Mouse (Mus musculus) liver, postnatal 0 days (tissue): ENCODE results near the gene Gm29644. TPM values are rescaled to one million over a fixed set of nuclear protein-coding genes. Genes with fewer than 3 reads are reported as not detected.
"Not testable (repeated sequence)": the region's sequence is repeated elsewhere in the genome, so short reads cannot be mapped to it uniquely, and the experiment has no call there.

Source experiments
- ATAC-seq: fragments of 200-750 bp; cut with Nextera tagmentation; 2 replicates; pipeline ENCODE4 v1.8.0; 2017; ENCODE audit warnings: mild to moderate bottlenecking, moderate library complexity
- DNase-seq: peaks from one replicate; pipeline ENCODE4 v3.0.0-alpha.2; 2016
- H3K27ac ChIP-seq: fragments of 300-500 bp; sonication (generic); 2 replicates; pipeline ENCODE4 v1.5.1; 2014; ENCODE audit warnings: antibody characterized with exemption, moderate library complexity, mild to moderate bottlenecking, low read depth
- H3K27me3 ChIP-seq: fragments of 300-500 bp; sonication (generic); 2 replicates; pipeline ENCODE4 v1.6.1; 2014; ENCODE audit warnings: low read length, control low read depth, mixed read lengths; ENCODE audit not compliant: insufficient read depth
- H3K36me3 ChIP-seq: fragments of 300-500 bp; sonication (generic); replicated peaks from 2 replicates; pipeline ENCODE4 v1.6.1; 2014; ENCODE audit warnings: mild to moderate bottlenecking, control low read depth, low read length, moderate library complexity, mixed read lengths; ENCODE audit not compliant: insufficient read depth
- H3K4me1 ChIP-seq: fragments of 300-500 bp; sonication (generic); 2 replicates; pipeline ENCODE4 v1.6.1; 2014; ENCODE audit warnings: antibody characterized with exemption, mild to moderate bottlenecking, control low read depth; ENCODE audit not compliant: insufficient read depth
- H3K4me2 ChIP-seq: fragments of 300-500 bp; sonication (generic); 2 replicates; pipeline ENCODE4 v1.6.1; 2014; ENCODE audit warnings: low read depth, mild to moderate bottlenecking, low read length, moderate library complexity, mixed read lengths
- H3K4me3 ChIP-seq: fragments of 300-500 bp; sonication (generic); 2 replicates; pipeline ENCODE4 v1.5.1; 2014; ENCODE audit warnings: low read depth, low read length
- H3K9ac ChIP-seq: fragments of 300-500 bp; sonication (generic); replicated peaks from 2 replicates; pipeline ENCODE4 v1.6.1; 2014; ENCODE audit warnings: mild to moderate bottlenecking, moderate library complexity
- H3K9me3 ChIP-seq: fragments of 300-500 bp; sonication (generic); 2 replicates; pipeline ENCODE4 v1.6.1; 2016; ENCODE audit warnings: mild to moderate bottlenecking, control low read depth, low read length, mixed read lengths
- WGBS: fragments of 180-500 bp; shearing (Covaris S2); extraction: QIAGEN DNeasy Blood & Tissue Kit; methylation state at CpG from one replicate; pipeline ENCODE4 v1.1.7; 2014; ENCODE audit not compliant: insufficient replicate concordance; 5-methylcytosine and 5-hydroxymethylcytosine counted together
- polyA plus RNA-seq: library from polyadenylated mRNA; unstranded; fragments of >200 nt; fragmentation: Nextera tagmentation; extraction: Ambion mirVana; gene quantifications from 2 replicates; pipeline ENCODE4 v1.2.1, GENCODE M21; 2015

Gene Gm29644
- not detected in 2 replicates for polyA plus RNA-seq

DNA sequence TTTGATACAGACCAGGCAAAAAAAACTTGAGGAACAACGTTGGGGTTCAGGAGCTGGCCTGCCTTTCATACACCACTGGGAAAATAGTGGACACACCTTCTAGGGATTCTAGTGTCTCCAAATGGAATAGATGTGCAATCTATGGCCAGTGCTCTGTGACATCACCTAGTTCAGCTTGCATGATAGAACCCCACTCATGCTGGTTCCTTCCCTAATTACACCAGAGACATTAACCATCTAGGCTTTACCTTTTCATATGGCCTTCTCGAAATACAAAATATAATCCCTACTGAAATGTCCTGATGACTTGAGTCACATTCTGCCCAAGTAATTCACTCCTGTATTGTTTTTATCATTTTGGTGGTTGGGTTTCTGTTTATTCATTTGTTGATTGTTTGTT, at the start of gene Gm29644, which contains the start of gene Gm29423:
Gene Gm29644, minus strand, starts transcription at position 157 of the 400 bp plus-strand sequence.
Gene Gm29423, minus strand, starts transcription at position 101 of the 400 bp plus-strand sequence.
- ATAC-seq, H3K4me1 ChIP-seq, H3K9ac ChIP-seq, H3K27me3 ChIP-seq, H3K4me3 ChIP-seq, H3K4me2 ChIP-seq, H3K27ac ChIP-seq, DNase-seq, H3K9me3 ChIP-seq, H3K36me3 ChIP-seq: not testable (repeated sequence)
- WGBS: no CpG with 5 or more reads among the region's 2 CpGs

GRCm38 (mm10) chrY:70273542-70273941, 29.6 kb downstream of the Gm29644 start, which contains the start of gene Gm21118:
Gm21118 (minus strand) TSS chrY:70273642.
- not testable (repeated sequence) for H3K4me3 ChIP-seq, ATAC-seq
- no CpG with 5 or more reads among the region's 4 CpGs for WGBS

More at GRCm38 (mm10) chrY:70273542-70273941, 29.6 kb downstream of the Gm29644 start, which contains the start of gene Gm21118:
- H3K9ac ChIP-seq, H3K4me2 ChIP-seq, DNase-seq, H3K4me1 ChIP-seq, H3K27ac ChIP-seq, H3K36me3 ChIP-seq, H3K9me3 ChIP-seq, H3K27me3 ChIP-seq: not testable (repeated sequence)

Other genes starting within 250 kb of the Gm29644 start
- gene Gm21118, start 29.7 kb downstream of the Gm29644 start, polyA plus RNA-seq: not detected in 2 replicates
- not detected in 2 replicates for gene Gm29423, start 56 bp downstream of the Gm29644 start, polyA plus RNA-seq
- gene Gm20888, start 138.5 kb upstream of the Gm29644 start, polyA plus RNA-seq: not detected in 2 replicates